Mouse (Mus musculus) CD4-positive, CD25-positive, alpha-beta regulatory T cell, adult 4 months (primary cell): ENCODE measurements around the gene Slc16a14. TPM values are rescaled to one million over a fixed set of nuclear protein-coding genes. Genes with fewer than 3 reads are reported as not detected.

Experiments
- ATAC-seq: one replicate; pipeline ENCODE4 v1.8.0; 2017
- polyA plus RNA-seq, 2 experiments: library from polyadenylated mRNA; unstranded; fragments of 100-300 nt; shearing (Covaris generic); gene quantifications; one replicate each; pipeline ENCODE4 v1.2.1; 2017

Slc16a14 gene
- polyA plus RNA-seq, 2 experiments from 2014 or later = not detected

GRCm38 (mm10) chr1:84910177-84910804 is 24.6 kb downstream of the Slc16a14 start:
- no peak for ATAC-seq

GRCm38 (mm10) chr1:84904467-84904866 is 30.5 kb downstream of the Slc16a14 start:
- no peak for ATAC-seq

- no peak for ATAC-seq
Observed at GRCm38 (mm10) chr1:84899156-84899555, 35.8 kb downstream of the Slc16a14 start.

GRCm38 (mm10) chr1:84897364-84897763 is 37.6 kb downstream of the Slc16a14 start:
- ATAC-seq = no peak

- no peak for ATAC-seq
Observed at GRCm38 (mm10) chr1:84891746-84892145, 43.2 kb downstream of the Slc16a14 start.

GRCm38 (mm10) chr1:84890503-84890902 is 44.4 kb downstream of the Slc16a14 start:
- ATAC-seq = no peak

- no peak for ATAC-seq
Observed at GRCm38 (mm10) chr1:84890005-84890393, 44.9 kb downstream of the Slc16a14 start.

GRCm38 (mm10) chr1:84889330-84890004 is 45.5 kb downstream of the Slc16a14 start:
- no peak for ATAC-seq

GRCm38 (mm10) chr1:84885921-84886320 is 49.0 kb downstream of the Slc16a14 start:
- no peak for ATAC-seq

- ATAC-seq = no peak
Observed at GRCm38 (mm10) chr1:84885174-84885573, 49.8 kb downstream of the Slc16a14 start.

- no peak for ATAC-seq
Observed at GRCm38 (mm10) chr1:84883889-84884288, 51.0 kb downstream of the Slc16a14 start.

GRCm38 (mm10) chr1:84882937-84883336 is 52.0 kb downstream of the Slc16a14 start:
- ATAC-seq = no peak

GRCm38 (mm10) chr1:84882066-84882532 is 52.8 kb downstream of the Slc16a14 start:
- no peak for ATAC-seq

GRCm38 (mm10) chr1:84881248-84882065 is 53.5 kb downstream of the Slc16a14 start:
- ATAC-seq = no peak

GRCm38 (mm10) chr1:84879571-84880120 is 55.3 kb downstream of the Slc16a14 start:
- no peak for ATAC-seq

- no peak for ATAC-seq
Observed at GRCm38 (mm10) chr1:84877590-84877989, 57.3 kb downstream of the Slc16a14 start.

GRCm38 (mm10) chr1:84872939-84873338 is 62.0 kb downstream of the Slc16a14 start:
- ATAC-seq = no peak

- no peak for ATAC-seq
Observed at GRCm38 (mm10) chr1:84872105-84872504, 62.8 kb downstream of the Slc16a14 start.

- no peak for ATAC-seq
Observed at GRCm38 (mm10) chr1:84871131-84871530, 63.8 kb downstream of the Slc16a14 start.

GRCm38 (mm10) chr1:84869498-84869897 is 65.4 kb downstream of the Slc16a14 start:
- ATAC-seq = no peak

- no peak for ATAC-seq
Observed at GRCm38 (mm10) chr1:84868841-84869240, 66.1 kb downstream of the Slc16a14 start.

- ATAC-seq = no peak
Observed at GRCm38 (mm10) chr1:84868311-84868710, 66.6 kb downstream of the Slc16a14 start.

GRCm38 (mm10) chr1:84866706-84867230 is 68.2 kb downstream of the Slc16a14 start:
- ATAC-seq = no peak
